Mouse (Mus musculus): ENCODE data around the gene Tmem141. TPM values are rescaled to one million over a fixed set of nuclear protein-coding genes. Genes with fewer than 3 reads are reported as not detected.

The Tmem141 gene
- polyA plus RNA-seq, 1 experiment from 2014 or later, result 29.9 TPM

GRCm38 (mm10) chr2:25633616-25634015, 11.8 kb upstream of the Tmem141 start:
- no peak overlapping the region for H3K9ac ChIP-seq (replicated peaks; ENCODE audit: low read depth)

GRCm38 (mm10) chr2:25628738-25629137, 6.9 kb upstream of the Tmem141 start:
- Histone ChIP-seq H3K36me3 (ENCODE audit: insufficient read depth, low read length) (no peaks in the 10 kb centered on the region), H3K9ac (replicated peaks; ENCODE audit: low read depth) (no peak overlapping the region), H3K4me1 (ENCODE audit: insufficient read depth, low read depth, low read length) (no peaks in the 10 kb centered on the region), H3K4me2 (replicated peaks; ENCODE audit: low read depth, low read length) (no peak overlapping the region), H3K27ac (ENCODE audit: low read length) (no peak overlapping the region), H3K4me3 (ENCODE audit: low read depth, low read length) (no peak overlapping the region), H3K27me3 (replicated peaks; ENCODE audit: insufficient read depth, low read length) (no peaks in the 10 kb centered on the region), H3K9me3 (ENCODE audit: low read length) (no peaks in the 10 kb centered on the region)
- no peak for DNase-seq (ENCODE audit: low spot score)
- ATAC-seq, result no peak
- WGBS, result 40% methylated on average over 4 of the region's 4 CpGs
- TF ChIP-seq EP300 (IDR thresholded peaks at IDR 0.05) (no peak), CTCF (IDR thresholded peaks at IDR 0.05) (no peak)

More at GRCm38 (mm10) chr2:25633616-25634015, 11.8 kb upstream of the Tmem141 start:
- no peak overlapping the region for H3K4me2 ChIP-seq (replicated peaks; ENCODE audit: low read depth, low read length)
- 84% methylated on average over 3 of the region's 3 CpGs for WGBS
- DNase-seq (ENCODE audit: low spot score) (no peak), ATAC-seq (no peak)
- H3K4me1 ChIP-seq (ENCODE audit: insufficient read depth, low read depth, low read length), result no peaks in the 10 kb centered on the region
- TF ChIP-seq EP300 (IDR thresholded peaks at IDR 0.05) (no peak), CTCF (IDR thresholded peaks at IDR 0.05) (no peak)
- no peaks in the 10 kb centered on the region for H3K27me3 ChIP-seq (replicated peaks; ENCODE audit: insufficient read depth, low read length)
- no peaks in the 10 kb centered on the region for H3K36me3 ChIP-seq (ENCODE audit: insufficient read depth, low read length)
- no peak overlapping the region for H3K27ac ChIP-seq (ENCODE audit: low read length)
- no peak overlapping the region for H3K4me3 ChIP-seq (ENCODE audit: low read depth, low read length)
- H3K9me3 ChIP-seq (ENCODE audit: low read length), result no peaks in the 10 kb centered on the region

- no peak for ATAC-seq
- no peak within 1 kb of the TSS for H3K4me3 ChIP-seq (ENCODE audit: low read depth, low read length)
- H3K9ac ChIP-seq (replicated peaks; ENCODE audit: low read depth), result no peak within 1 kb of the TSS
- no peak within 1 kb of the TSS for H3K27ac ChIP-seq (ENCODE audit: low read length)
- 71% methylated on average over 6 of the region's 6 CpGs for WGBS
- no peaks in the 10 kb centered on the region for H3K36me3 ChIP-seq (ENCODE audit: insufficient read depth, low read length)
- no peaks in the 10 kb centered on the region for H3K27me3 ChIP-seq (replicated peaks; ENCODE audit: insufficient read depth, low read length)
- no peak for TF ChIP-seq EP300 (IDR thresholded peaks at IDR 0.05)
- TF ChIP-seq CTCF (IDR thresholded peaks at IDR 0.05), result no peak
- H3K4me2 ChIP-seq (replicated peaks; ENCODE audit: low read depth, low read length), result no peak within 1 kb of the TSS
- H3K4me1 ChIP-seq (ENCODE audit: insufficient read depth, low read depth, low read length), result no peaks in the 10 kb centered on the region
- DNase-seq (ENCODE audit: low spot score), result no peak
- no peaks in the 10 kb centered on the region for H3K9me3 ChIP-seq (ENCODE audit: low read length)
These were observed 6.0 kb upstream of the Tmem141 start, which contains the start of gene Fcna for GRCm38 (mm10) chr2:25627811-25628210. TSS of gene Fcna (minus strand) at chr2:25628030.

GRCm38 (mm10) chr2:25625986-25626385, 4.2 kb upstream of the Tmem141 start:
- Histone ChIP-seq H3K36me3 (ENCODE audit: insufficient read depth, low read length) (no peaks in the 10 kb centered on the region), H3K27me3 (replicated peaks; ENCODE audit: insufficient read depth, low read length) (no peaks in the 10 kb centered on the region), H3K9ac (replicated peaks; ENCODE audit: low read depth) (no peak overlapping the region), H3K9me3 (ENCODE audit: low read length) (no peaks in the 10 kb centered on the region), H3K4me1 (ENCODE audit: insufficient read depth, low read depth, low read length) (peaks cover 1% of the 10 kb centered on the region; the same call in 1 of the 2 replicates), H3K4me3 (ENCODE audit: low read depth, low read length) (no peak overlapping the region), H3K4me2 (replicated peaks; ENCODE audit: low read depth, low read length) (no peak overlapping the region), H3K27ac (ENCODE audit: low read length) (no peak overlapping the region)
- 21% methylated on average over 5 of the region's 5 CpGs for WGBS
- no peak for DNase-seq (ENCODE audit: low spot score)
- TF ChIP-seq CTCF (IDR thresholded peaks at IDR 0.05) (no peak), EP300 (IDR thresholded peaks at IDR 0.05) (no peak)
- ATAC-seq, result no peak

- no peak overlapping the region for H3K4me3 ChIP-seq (ENCODE audit: low read depth, low read length)
- H3K4me1 ChIP-seq (ENCODE audit: insufficient read depth, low read depth, low read length), result peaks cover 5% of the 10 kb centered on the region; the same call in 1 of the 2 replicates
- ATAC-seq (no peak), DNase-seq (ENCODE audit: low spot score) (no peak)
- H3K4me2 ChIP-seq (replicated peaks; ENCODE audit: low read depth, low read length), result no peak overlapping the region
- H3K27me3 ChIP-seq (replicated peaks; ENCODE audit: insufficient read depth, low read length), result peaks cover 15% of the 10 kb centered on the region
- no peaks in the 10 kb centered on the region for H3K9me3 ChIP-seq (ENCODE audit: low read length)
- no peaks in the 10 kb centered on the region for H3K36me3 ChIP-seq (ENCODE audit: insufficient read depth, low read length)
- H3K27ac ChIP-seq (ENCODE audit: low read length), result no peak overlapping the region
- no peak overlapping the region for H3K9ac ChIP-seq (replicated peaks; ENCODE audit: low read depth)
- 69% methylated on average over 4 of the region's 4 CpGs for WGBS
- TF ChIP-seq CTCF (IDR thresholded peaks at IDR 0.05), result no peak
- TF ChIP-seq EP300 (IDR thresholded peaks at IDR 0.05), result no peak
These were observed 965 bp downstream of the Tmem141 start for GRCm38 (mm10) chr2:25620852-25621228.

- Histone ChIP-seq H3K4me2 (replicated peaks; ENCODE audit: low read depth, low read length) (no peak overlapping the region), H3K4me1 (ENCODE audit: insufficient read depth, low read depth, low read length) (peaks cover 5% of the 10 kb centered on the region; the same call in 1 of the 2 replicates), H3K4me3 (ENCODE audit: low read depth, low read length) (no peak overlapping the region), H3K36me3 (ENCODE audit: insufficient read depth, low read length) (no peaks in the 10 kb centered on the region), H3K27ac (ENCODE audit: low read length) (no peak overlapping the region), H3K27me3 (replicated peaks; ENCODE audit: insufficient read depth, low read length) (peaks cover 19% of the 10 kb centered on the region), H3K9me3 (ENCODE audit: low read length) (no peaks in the 10 kb centered on the region), H3K9ac (replicated peaks; ENCODE audit: low read depth) (no peak overlapping the region)
- TF ChIP-seq EP300 (IDR thresholded peaks at IDR 0.05) (no peak), CTCF (IDR thresholded peaks at IDR 0.05) (no peak)
- ATAC-seq (no peak), DNase-seq (ENCODE audit: low spot score) (no peak)
- WGBS, result 74% methylated on average over 6 of the region's 6 CpGs
These were observed 1.4 kb downstream of the Tmem141 start for GRCm38 (mm10) chr2:25620386-25620785.

DNA sequence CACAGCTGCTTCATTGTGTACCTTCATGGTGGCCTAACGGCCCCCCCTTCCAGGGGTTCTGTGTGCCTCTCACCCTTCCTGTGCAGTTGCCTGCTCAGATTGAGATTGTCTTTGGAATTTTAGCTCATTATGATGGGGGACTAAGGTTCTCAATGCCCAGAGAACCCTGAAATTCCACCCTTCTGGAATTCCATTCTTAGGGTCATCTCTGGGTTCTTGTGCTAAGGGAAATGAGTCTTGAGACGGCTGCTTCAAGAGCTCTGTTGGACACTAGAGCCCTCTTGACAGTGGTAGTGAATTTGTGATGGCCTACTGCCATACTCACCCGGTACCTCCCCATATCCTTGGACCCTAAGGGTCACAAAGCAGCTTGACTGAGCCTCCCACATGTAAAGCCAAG, 4.2 kb downstream of the Tmem141 start, which contains the start of gene Ccdc183:
TSS of gene Ccdc183 (minus strand) at position 101 of the 400 bp plus-strand sequence.
- Histone ChIP-seq H3K4me1 (ENCODE audit: insufficient read depth, low read depth, low read length) (peaks cover 5% of the 10 kb centered on the region; the same call in 1 of the 2 replicates), H3K27me3 (replicated peaks; ENCODE audit: insufficient read depth, low read length) (peaks cover 25% of the 10 kb centered on the region), H3K9me3 (ENCODE audit: low read length) (no peaks in the 10 kb centered on the region), H3K4me2 (replicated peaks; ENCODE audit: low read depth, low read length) (no peak within 1 kb of the TSS), H3K27ac (ENCODE audit: low read length) (no peak within 1 kb of the TSS), H3K4me3 (ENCODE audit: low read depth, low read length) (no peak within 1 kb of the TSS), H3K36me3 (ENCODE audit: insufficient read depth, low read length) (no peaks in the 10 kb centered on the region), H3K9ac (replicated peaks; ENCODE audit: low read depth) (no peak within 1 kb of the TSS)
- ATAC-seq (no peak), DNase-seq (ENCODE audit: low spot score) (no peak)
- WGBS, result 61% methylated on average over 3 of the region's 3 CpGs
- TF ChIP-seq EP300 (IDR thresholded peaks at IDR 0.05), result no peak
- TF ChIP-seq CTCF (IDR thresholded peaks at IDR 0.05), result no peak

Measured in lung, postnatal 0 days (tissue).